Mouse (Mus musculus) liver, postnatal 0 days (tissue): ENCODE measurements at regions not wholly inside any gene's neighbourhood (a gene's known extent, or its start where the extent isn't known, plus 50 kb on each side); places are given as distances from the start of the nearest gene placed in this dataset.

ENCODE experiments used
- CTCF ChIP-seq: sonication (generic); IDR thresholded peaks from 2 replicates; pipeline ENCODE4 v1.5.1; 2016; ENCODE audit warnings: antibody characterized with exemption, low read depth
- EP300 ChIP-seq: IDR thresholded peaks from 2 replicates; pipeline ENCODE4 v1.6.1; 2016; ENCODE audit warnings: antibody characterized with exemption, low read depth, mild to moderate bottlenecking

- no peak for TF ChIP-seq CTCF
- no peak for TF ChIP-seq EP300
These were observed 70.9 kb upstream of the Aldh1b1 start for GRCm38 (mm10) chr4:45727915-45728314.
